Mouse (Mus musculus) retina, embryonic 14.5 days (tissue): ENCODE measurements around the gene Ppp4r4.
A peak's percentile ranks its signal among the peaks of the same experiment; 100 is the strongest.
"Not testable (repeated sequence)": the region's sequence is repeated elsewhere in the genome, so short reads cannot be mapped to it uniquely, and the experiment has no call there.

ENCODE experiments used
- DNase-seq: peaks from one replicate; pipeline ENCODE4 v3.0.0-alpha.2; 2015; ENCODE audit warnings: low spot score

Gene Ppp4r4

DNA sequence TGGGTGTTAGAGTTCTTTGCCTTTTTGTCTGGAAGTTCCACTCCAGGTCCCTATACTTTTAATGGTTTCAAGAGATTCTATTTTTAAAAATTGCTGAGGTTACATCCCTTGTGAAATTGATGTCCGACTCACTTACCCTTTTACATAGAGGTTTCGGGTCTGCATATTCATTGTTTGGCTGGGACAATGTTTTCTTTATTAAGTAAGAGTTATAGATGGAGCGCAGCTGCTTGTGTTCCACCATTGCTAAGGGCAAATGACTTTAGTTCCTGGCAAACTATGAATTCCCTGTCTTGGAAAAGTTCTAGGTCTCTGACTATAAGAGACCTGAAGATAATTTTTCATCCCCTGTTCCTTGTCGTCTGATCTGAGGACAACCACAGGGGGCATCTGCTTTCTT is 8.3 kb downstream of the Ppp4r4 start:
- DNase-seq = no peak

- DNase-seq = no peak
These were observed 11.3 kb downstream of the Ppp4r4 start for GRCm38 (mm10) chr12:103543351-103543750.

DNA sequence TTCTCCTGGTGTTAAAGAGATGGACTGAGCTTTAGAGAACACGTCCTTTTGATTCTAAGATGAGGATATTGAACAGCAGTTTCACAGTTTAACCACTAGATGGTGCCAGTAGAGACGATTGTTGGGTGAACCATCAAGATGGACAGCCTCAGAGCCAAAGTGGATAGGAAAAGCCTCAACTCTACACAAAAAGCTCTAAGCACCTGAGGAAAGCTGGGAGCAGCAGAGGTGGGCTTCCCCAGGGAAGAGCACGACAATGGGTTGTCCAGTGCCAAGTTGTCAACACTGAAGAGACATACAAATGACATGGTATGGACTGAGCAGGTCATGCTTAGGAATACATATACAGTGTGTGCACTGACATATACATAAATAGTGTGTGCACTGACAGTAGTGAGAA is 12.1 kb downstream of the Ppp4r4 start:
- DNase-seq = peak; percentile 86

DNA sequence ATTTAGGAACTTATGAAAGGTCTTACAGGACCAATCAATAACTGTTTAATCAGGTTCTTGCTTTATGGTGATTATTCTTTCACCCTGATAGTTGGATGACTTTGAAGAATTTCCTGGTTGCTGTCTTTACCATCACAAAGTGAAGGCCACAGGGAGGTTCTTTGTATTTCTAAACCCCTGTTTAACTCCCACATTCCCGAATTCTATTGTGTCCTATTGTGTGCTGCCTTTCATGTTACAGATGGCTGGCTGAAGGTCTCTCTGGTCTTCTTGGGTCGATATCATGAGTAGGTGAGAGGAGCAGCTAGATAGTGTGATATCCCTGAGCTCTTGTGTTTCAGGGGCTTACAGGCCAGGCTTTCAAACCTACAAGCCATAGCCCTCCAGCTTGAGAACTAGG is 15.4 kb downstream of the Ppp4r4 start:
- DNase-seq = no peak

DNA sequence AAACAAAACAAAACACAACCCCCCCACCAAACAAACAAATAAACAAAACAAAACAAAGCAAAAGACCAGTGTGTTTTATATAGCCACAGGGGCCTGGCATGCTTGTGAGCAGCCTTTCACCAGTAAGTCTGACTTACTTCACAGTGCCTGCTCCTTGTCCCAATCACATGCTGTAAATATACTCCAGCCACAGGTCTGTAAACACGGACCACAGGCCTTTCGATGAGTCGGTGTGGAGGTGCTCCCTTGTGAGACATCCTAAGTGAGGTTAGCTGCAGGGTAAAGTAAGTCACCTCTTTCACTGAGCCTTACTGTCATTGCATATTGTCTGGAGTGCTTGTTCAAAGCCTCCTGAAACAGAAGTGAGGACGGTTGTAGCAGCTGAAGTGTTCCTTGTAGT is 16.4 kb downstream of the Ppp4r4 start:
- no peak for DNase-seq

DNA sequence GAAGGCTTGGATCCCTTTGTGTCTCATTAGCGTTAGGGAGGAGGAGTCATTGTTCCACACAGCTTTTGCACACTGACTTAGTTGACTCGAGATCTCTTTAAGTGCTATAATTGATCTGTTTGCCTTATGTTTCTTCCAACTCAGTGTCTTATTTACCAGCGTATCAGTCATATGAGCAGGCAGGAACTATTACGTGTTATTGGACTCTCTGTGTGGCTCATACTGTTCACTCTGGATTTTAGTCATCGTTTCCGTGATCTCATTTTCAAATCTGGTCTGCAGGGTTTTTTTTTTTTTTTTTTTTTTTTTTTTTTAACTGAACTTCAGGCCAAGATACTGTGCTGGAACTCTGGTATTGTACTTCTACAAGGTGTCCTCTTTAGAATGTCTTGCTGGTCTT is 18.0 kb downstream of the Ppp4r4 start:
- DNase-seq = no peak

- DNase-seq = no peak
These were observed 19.3 kb downstream of the Ppp4r4 start for GRCm38 (mm10) chr12:103551422-103551821.

GRCm38 (mm10) chr12:103552506-103552905 is 20.4 kb downstream of the Ppp4r4 start:
- no peak for DNase-seq

DNA sequence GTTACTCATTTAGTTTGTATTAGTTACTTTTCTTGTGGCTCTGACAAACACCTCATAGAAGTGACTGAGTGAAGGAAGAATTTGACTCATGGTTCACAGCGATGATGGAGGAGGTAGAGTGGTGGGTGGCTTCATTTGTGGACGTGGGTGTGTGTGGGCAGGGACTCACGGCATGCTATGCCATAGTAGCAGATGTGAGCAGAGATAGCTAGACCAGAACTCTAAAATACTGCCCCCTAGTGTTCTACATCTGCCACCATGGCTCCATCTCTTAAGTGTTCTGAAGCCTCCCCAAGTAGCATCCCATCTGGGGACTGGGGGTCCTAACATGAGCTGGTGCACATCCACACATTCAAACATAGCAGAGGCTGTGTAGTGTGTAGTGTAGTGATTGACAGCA is 21.4 kb downstream of the Ppp4r4 start:
- DNase-seq = no peak

- DNase-seq = no peak
These were observed 24.8 kb downstream of the Ppp4r4 start for GRCm38 (mm10) chr12:103556856-103557255.

- no peak for DNase-seq
These were observed 32.6 kb downstream of the Ppp4r4 start for GRCm38 (mm10) chr12:103564726-103565125.

GRCm38 (mm10) chr12:103565151-103565550 is 33.1 kb downstream of the Ppp4r4 start:
- no peak for DNase-seq

- DNase-seq = peak; percentile 20
These were observed 35.0 kb downstream of the Ppp4r4 start for GRCm38 (mm10) chr12:103567129-103567528.

DNA sequence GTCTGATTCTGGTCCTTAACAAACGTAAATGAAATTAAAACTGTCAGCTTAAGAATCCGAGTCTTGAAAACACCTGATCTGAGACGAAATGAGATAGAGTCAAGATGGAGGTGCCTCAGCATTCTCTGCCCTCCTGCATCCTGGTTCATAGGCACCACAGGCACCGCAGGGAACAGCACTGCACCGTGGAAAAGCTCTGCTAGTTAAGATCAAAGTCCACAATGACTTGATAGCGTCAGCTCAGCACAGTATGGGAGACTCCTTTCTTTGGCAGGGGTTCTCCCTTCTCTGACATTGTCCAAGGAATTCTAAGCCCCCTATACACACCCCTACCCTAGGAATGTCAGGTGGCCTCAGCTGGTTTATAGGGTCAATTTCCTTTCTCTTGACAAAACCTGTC is 37.6 kb downstream of the Ppp4r4 start:
- no peak for DNase-seq

- not testable (repeated sequence) for DNase-seq
These were observed 46.1 kb downstream of the Ppp4r4 start for GRCm38 (mm10) chr12:103578148-103578547.

GRCm38 (mm10) chr12:103583771-103584170 is 51.7 kb downstream of the Ppp4r4 start:
- no peak for DNase-seq

- DNase-seq = no peak
These were observed 66.3 kb downstream of the Ppp4r4 start for GRCm38 (mm10) chr12:103598411-103598810.

DNA sequence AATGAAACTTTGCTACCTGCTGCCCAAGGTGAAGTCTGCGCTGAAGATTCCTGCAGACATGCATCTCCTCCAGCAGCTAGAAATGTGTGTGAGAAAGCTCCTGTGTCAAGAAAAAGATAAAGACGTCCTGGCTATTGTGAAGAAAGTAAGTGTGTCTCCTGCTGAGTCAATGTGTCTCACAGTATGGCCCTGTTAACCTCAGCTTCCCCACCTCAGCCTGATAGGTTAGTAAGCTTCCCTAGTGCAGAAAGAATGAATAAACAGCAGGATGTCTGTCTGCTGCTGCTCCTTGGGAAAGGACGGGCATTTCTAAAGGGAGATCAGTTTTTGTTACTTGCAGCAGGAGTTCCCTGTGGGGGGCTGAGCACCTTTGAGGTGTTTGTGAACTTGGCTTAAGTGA is 68.3 kb downstream of the Ppp4r4 start:
- DNase-seq = no peak

DNA sequence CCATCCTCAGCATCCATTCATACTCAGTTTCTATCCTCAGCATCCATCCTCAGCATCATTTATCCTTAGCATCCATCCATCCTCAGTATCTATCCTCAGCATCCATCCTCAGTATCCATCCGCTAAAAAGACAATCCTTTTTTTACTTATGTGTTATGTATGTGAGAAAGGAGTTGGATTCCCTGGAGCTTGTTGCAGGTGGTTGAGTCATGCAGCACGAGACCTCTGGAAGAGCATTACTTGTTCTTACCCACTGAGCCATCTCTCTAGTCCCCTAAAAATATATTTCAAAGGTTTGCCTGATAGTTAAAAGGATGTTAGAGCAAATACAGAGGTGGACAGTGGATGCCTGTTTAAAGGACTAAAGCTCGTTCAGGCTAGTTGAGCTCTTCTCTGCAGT is 69.8 kb downstream of the Ppp4r4 start:
- no peak for DNase-seq

DNA sequence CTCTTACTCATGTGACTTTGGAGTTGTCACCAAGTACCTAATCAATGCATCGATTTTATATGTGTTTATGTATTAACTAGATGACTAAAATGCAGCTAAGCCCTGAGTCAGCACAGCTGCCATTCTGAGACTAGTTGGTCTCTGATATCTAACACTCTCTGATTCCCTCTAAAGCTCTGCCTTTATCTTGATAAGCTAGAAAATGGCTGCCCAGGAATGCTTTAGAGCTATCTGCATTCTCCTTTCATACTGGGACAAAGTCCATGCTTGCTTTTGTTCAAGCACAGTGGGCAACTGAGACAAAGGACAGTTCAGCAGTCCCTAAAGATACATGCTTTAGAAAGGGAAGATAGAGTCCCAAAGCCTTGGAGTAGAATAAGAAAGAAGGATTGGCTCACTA is 83.1 kb downstream of the Ppp4r4 start:
- DNase-seq = no peak

- DNase-seq = no peak
These were observed 83.7 kb downstream of the Ppp4r4 start for GRCm38 (mm10) chr12:103615734-103616133.

- DNase-seq = no peak
These were observed 84.8 kb downstream of the Ppp4r4 start for GRCm38 (mm10) chr12:103616860-103617261.

DNA sequence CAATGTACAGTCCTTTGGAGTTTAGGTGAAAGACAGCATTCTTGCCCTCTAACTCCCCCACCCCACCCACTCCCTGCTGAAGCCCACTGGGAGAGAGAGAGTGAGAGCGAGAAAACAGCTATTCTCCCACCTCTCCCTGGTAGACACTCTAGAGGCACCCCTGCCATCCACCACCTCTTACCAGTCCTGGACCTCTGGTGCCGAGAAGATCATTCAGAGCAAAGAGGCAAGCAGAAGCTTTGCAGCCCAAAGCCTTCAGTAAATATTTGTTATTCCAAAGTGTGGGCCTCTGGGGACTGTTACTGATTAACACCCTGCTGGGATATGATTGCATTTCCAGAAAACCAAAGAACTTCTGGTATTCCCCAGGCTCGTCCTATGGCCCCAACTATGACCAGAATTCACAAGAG is 99.1 kb downstream of the Ppp4r4 start, which contains the start of gene Serpina10:
TSS of gene Serpina10 (minus strand) at position 242 of the 410 bp plus-strand sequence.
- DNase-seq = no peak

DNA sequence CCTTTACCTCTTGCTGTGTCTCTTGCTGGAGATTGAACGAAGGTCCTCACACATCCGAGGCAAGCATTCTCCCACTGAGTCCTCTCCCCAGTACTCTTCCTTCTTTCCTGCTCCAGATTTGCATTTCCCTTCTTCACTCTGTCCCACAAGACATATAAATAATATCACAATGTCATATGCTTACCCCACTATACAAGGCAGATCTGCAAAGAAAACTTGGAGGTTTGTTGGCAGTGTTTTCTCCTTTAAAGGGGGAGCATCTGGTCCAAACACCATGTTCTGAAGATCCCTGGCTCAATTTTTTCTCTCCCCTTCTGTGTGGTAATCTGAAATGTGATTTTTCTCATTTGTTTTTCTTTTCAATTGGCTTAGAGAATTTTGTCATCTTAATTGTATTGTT is 102.3 kb downstream of the Ppp4r4 start:
- DNase-seq = no peak

DNA sequence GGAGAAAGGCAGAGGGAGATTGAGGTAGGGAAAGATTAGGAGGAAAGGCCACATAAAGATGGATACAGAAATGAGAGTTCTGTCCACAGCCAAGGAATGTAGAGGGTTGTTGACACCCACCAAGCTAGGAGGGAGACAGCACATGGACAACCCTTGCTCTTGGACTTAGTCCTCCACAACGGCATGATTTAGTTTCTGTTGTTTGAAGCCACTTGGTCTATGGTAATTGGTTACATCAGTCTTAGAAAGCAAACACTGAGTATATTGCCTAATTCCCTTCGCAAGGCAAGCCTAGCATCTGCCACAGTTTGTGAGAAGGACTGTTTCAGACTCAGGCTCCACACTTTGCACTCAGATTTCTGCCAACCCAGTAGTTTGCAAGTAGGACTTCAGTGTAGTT is 103.8 kb downstream of the Ppp4r4 start:
- no peak for DNase-seq
